Mouse (Mus musculus): ENCODE measurements around the gene Eif5b. TPM values are rescaled to one million over a fixed set of nuclear protein-coding genes. Genes with fewer than 3 reads are reported as not detected.

Gene Eif5b
- total RNA-seq, 2 experiments from 2014 or later: 42.2 to 47.5 TPM

Other genes starting within 250 kb of the Eif5b start
- gene Tsga10, start 131.6 kb upstream of the Eif5b start, total RNA-seq (2021): 1 to 10 TPM; 4.6 to 5.9 TPM
- gene Lipt1, start 126.3 kb upstream of the Eif5b start, total RNA-seq (2021): 10 to 100 TPM; 13.4 to 14.6 TPM
- 10 to 100 TPM; 22.7 to 23.6 TPM for gene Mitd1, start 107.6 kb upstream of the Eif5b start, total RNA-seq (2021)
- gene Mrpl30, start 107.5 kb upstream of the Eif5b start, total RNA-seq (2021): 100 to 1,000 TPM; 184 to 212 TPM
- not detected for gene Lyg2, start 81.5 kb upstream of the Eif5b start, total RNA-seq (2021)
- not detected for gene Lyg1, start 40.3 kb upstream of the Eif5b start, total RNA-seq (2021)
- gene Txndc9, start 117 bp upstream of the Eif5b start, total RNA-seq (2021): 10 to 100 TPM; 90.4 to 95.2 TPM
- gene Rev1, start 131.8 kb downstream of the Eif5b start, total RNA-seq (2021): 10 to 100 TPM; 36.2 to 44.1 TPM

Data from adrenal gland, postnatal 4 days (tissue).